Mouse (Mus musculus): Measurements from ENCODE around the gene Gm16381. TPM values are rescaled to one million over a fixed set of nuclear protein-coding genes. Genes with fewer than 3 reads are reported as not detected.
"Not testable (repeated sequence)": the region's sequence is repeated elsewhere in the genome, so short reads cannot be mapped to it uniquely, and the experiment has no call there.

The Gm16381 gene
- total RNA-seq (2021): not detected
- long read RNA-seq, experiment 1: 0 reads
- long read RNA-seq, experiment 2: 0 reads

GRCm38 (mm10) chr12:87644520-87644919 is at the start of gene Gm16381:
Gene Gm16381 (minus strand): TSS chr12:87644620.
- DNase-seq (ENCODE audit: low spot score in 2 of 2): not testable (repeated sequence)

- not testable (repeated sequence) for DNase-seq (ENCODE audit: low spot score in 2 of 2)
Observed at GRCm38 (mm10) chr12:87652916-87653703, 8.7 kb upstream of the Gm16381 start.

- not testable (repeated sequence) for DNase-seq (ENCODE audit: low spot score in 2 of 2)
Observed at GRCm38 (mm10) chr12:87618569-87618968, 25.9 kb downstream of the Gm16381 start, which contains the start of gene Gm4027. Gene Gm4027 (plus strand): TSS chr12:87618869.

GRCm38 (mm10) chr12:87602388-87602787 is 42.0 kb downstream of the Gm16381 start, which contains the start of gene Oog1:
Gene Oog1 (plus strand): TSS chr12:87602688.
- DNase-seq (ENCODE audit: low spot score in 2 of 2): not testable (repeated sequence)

- DNase-seq (ENCODE audit: low spot score in 2 of 2): not testable (repeated sequence)
Observed at GRCm38 (mm10) chr12:87601388-87601787, 43.0 kb downstream of the Gm16381 start.

Other genes with a start within 250 kb of the Gm16381 start
- 100 to 1,000 TPM; 158 to 179 TPM for gene Slirp, start 200.7 kb downstream of the Gm16381 start, total RNA-seq (2021)
- gene Alkbh1, start 200.6 kb downstream of the Gm16381 start, total RNA-seq (2021): 10 to 100 TPM; 30.2 to 33.2 TPM
- 10 to 100 TPM; 80.2 to 84.5 TPM for gene Snw1, start 172.3 kb downstream of the Gm16381 start, total RNA-seq (2021)
- gene Gm5788, start 149.9 kb downstream of the Gm16381 start, total RNA-seq (2021): not detected
- gene Gm8300, start 130.3 kb downstream of the Gm16381 start, total RNA-seq (2021): not detected
- gene Oog1, start 41.9 kb downstream of the Gm16381 start, total RNA-seq (2021): not detected
- not detected for gene Gm4027, start 25.8 kb downstream of the Gm16381 start, total RNA-seq (2021)
- gene Gm21319, start 131.1 kb upstream of the Gm16381 start, total RNA-seq (2021): not detected
- not detected for gene Gm21936, start 150.9 kb upstream of the Gm16381 start, total RNA-seq (2021)
- not detected for gene BB287469, start 172.0 kb upstream of the Gm16381 start, total RNA-seq (2021)
- not detected for gene Gm2001, start 197.7 kb upstream of the Gm16381 start, total RNA-seq (2021)
- not detected for gene Gm2016, start 229.5 kb upstream of the Gm16381 start, total RNA-seq (2021)